Mouse (Mus musculus): ENCODE results near the gene Mbnl2. TPM values are rescaled to one million over a fixed set of nuclear protein-coding genes. Genes with fewer than 3 reads are reported as not detected.
A peak's percentile ranks its signal among the peaks of the same experiment; 100 is the strongest.

Mbnl2 gene
- total RNA-seq, 2 experiments from 2014 or later = 237 to 252 TPM

DNA sequence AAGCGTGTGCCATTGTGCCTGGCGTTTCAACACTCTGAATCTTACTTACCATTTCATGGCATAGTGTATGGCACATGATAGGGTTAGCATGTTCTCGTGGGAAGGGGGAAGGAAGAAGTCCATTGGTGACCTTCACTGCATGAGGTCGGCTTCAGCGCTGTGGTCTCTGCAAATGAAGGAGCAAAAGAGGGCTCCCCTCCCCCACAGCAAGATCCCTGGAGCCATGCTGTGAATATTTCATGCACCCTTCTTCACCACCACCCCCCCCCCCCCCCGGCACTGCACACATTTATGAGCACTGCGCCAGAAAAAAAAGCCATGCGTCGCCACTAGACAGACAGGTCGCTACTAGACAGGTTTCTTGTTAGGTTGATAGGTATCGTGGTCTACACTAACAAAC, 95.2 kb downstream of the Mbnl2 start:
- intact Hi-C loops (cut with DNase I) = no loop called here
- DNase-seq = no peak

DNA sequence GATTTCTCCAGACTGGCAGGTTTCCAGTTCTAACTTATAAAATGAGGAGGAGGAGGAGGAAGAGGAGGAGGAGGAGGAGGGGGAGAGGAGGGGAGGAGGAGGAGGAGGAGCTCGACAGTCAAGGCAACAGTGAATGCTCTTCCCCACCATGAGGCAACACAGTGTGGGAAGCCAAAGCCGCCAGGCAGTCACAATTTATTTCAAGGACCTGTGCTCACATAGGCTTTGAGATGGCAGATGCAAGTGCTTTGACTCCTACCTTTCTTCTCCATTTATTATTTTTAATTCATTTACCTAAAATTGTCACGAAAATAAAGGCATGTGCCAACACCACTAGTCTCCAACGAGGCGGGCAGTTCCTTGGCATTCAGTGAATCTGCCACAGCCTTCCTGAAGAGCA, 95.7 kb downstream of the Mbnl2 start:
- intact Hi-C loops (cut with DNase I) = no loop called here
- no peak for DNase-seq

DNA sequence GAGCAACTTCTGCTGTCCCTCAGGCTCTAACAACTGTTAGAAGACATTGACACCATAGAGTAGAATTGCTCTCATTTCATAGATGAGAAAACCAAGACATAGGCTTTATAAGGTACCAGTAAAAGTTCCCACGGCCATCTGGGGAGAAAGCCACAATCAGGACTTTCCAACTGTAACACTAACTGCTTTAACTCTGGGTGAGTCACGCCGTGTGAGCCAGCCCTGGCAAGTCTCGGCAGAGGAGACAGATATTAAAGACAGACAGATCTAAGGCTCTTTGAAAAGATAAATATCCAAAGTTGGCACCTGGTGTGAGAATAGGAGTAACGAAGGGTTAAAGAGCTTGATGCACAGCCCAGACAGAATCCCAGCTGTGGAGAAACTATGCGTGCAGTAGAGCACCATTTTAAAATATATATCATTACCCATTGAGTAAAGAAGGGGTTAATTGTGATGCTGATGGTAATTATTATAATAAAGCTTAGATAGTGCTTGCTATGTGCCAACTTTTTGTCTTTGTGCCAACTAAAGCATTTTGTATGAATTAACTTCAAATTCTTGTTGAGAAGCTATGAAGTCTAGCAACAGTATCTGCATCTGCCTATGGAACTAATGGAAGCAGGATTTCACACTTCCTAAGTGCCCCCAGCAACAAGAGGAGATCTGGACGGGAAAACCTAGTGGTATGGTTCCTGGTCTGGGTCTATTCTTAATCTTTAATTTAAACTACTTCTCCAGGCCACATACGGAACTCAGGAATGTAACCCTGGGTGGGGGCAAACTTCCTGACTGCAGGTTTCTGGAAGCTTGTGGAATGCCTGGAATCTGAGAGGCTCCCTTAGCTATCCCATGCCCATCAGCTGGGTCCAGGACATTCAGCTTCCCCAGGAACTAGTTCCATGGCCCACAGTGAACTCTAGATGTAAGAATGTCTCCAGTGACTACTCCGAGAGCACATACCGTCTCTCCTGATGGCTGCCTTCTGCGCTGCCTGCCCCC, 97.9 kb downstream of the Mbnl2 start:
- intact Hi-C loops (cut with DNase I) = no loop called here
- DNase-seq = no peak

DNA sequence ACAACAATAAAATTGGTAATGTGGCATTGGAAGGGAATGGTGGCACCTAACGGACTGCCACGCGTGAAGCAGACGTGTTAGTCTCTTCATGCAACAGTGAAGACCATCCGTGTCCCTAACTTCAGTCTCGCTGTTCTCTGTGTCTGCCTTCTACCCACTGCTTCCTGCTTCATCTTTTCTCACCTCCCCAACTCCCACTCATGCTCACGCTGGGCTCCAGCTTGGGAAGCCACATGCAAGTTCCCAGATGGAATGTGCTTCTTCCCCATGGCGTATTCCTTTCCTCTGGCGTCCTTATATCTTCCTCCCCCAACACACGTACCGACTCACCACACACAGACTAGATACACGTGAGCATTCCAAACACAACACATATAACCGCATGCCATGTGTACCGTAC, 99.3 kb downstream of the Mbnl2 start:
- intact Hi-C loops (cut with DNase I) = no loop called here
- DNase-seq = no peak

DNA sequence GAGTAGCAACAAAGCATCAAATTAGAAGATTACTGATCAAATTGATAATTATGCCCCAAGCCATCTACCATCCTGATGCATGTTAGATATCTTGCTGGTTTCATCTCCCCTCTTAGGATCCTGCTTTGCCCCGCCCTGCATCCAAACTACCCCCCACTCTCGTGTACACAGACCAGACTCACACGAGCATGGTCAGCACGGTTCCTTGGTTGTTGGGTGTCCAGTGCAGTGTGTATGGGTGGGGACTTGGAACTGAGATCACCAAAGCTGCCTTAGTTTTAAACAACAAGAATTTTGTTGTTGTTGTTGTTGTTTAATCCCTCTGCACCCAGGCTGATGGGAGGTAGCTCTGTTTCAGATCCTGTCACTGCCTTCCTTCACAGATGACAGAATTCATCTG, 101.7 kb downstream of the Mbnl2 start:
- intact Hi-C loops (cut with DNase I) = no loop called here
- no peak for DNase-seq

DNA sequence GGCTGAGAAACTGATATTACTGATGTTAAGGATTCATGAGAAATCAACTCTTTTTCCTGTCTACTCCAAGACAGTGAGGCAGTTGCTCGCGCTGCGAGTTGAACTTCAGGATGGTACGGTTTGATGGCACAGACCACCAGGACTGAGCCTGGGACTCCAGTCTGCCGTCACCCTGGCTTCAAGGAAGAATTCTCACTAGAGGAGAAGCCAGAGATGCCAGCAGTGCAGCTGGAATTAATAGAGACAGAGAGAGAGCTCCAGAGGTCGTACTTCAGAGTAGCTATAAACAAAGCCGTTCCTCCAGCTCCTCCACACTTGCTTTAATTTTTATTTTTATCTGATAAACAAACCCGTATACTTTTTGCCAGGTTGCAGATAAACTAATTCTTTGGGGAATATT, 102.5 kb downstream of the Mbnl2 start:
- intact Hi-C loops (cut with DNase I) = no loop called here

DNA sequence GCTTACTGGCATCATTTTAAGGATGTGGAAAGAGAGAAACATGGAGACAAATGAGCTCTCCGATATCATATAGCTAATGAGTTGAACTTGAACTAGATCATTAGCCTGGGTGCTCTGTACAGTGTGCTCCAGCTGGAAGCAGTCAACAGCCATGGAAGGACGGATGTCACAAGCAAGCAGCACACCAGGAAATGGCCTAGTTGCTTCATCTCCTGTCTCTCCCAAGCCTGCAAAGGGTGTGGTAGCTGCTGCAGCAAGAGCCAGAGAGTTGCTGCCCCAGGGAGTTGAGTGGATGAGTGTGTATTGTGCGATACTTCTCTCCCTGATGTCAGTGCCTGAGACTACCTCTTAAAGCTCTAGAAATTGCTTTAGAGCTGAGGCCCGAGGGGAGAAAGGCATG, 104.2 kb downstream of the Mbnl2 start:
- intact Hi-C loops (cut with DNase I) = no loop called here
- peak; percentile 66 to 67 for DNase-seq

More for the DNA sequence above, 102.5 kb downstream of the Mbnl2 start:
- no peak for DNase-seq

DNA sequence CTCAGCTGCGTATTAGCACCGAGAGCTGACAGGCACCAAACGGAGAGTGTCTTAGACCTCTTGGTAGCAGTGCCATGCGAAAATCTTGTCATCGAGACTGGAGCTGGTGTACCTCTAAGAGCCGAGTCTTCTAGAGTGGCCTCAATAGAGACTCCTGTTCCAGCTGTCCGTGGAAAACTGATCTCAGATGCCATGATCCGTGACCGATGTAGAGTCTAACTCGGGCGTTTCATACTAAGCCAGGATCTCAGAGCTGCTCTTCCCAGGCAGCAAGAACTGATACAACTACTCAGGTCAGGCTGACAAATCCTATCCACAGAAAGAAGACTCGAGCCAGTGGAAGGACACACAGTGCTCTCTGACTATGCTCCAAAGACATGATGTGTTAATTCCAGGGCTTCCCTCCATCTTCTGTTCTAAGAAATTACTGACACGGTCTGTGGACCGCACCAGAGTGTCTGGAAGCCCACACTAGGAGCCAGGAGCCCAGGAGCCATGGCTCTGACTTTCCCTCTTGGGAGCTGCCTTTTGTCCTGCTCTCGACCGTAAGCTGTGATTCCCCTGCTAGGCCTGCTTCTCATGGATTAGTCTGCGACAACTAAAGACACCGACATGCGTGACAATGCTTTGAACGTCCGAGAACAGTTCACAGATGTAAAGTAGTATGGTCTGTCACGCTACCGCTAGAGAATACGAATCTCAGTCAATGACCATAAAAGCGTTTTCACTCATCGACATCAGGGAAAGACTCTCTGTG, 106.1 kb downstream of the Mbnl2 start:
- intact Hi-C loops (cut with DNase I) = no loop called here
- DNase-seq = no peak

DNA sequence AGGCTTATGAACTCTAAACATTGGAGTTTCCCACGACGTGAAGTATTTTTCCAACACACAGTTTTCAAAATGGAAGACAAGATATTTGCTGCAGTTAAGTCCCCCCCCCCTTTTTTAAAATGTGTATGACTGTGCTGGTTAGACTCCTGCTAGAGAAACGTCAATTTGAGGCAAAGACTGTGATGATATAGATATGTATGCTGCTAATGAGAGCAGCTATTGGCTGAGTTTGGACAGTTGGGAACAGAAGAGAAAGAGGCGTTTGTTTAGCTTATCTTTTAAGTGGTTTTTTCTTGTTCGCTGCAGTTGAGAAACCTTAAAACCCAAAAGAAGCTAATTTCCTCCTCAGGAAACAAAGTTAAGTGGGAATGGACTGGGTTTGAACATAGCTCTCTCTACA, 106.7 kb downstream of the Mbnl2 start:
- DNase-seq = no peak
- intact Hi-C loops (cut with DNase I) = no loop called here

DNA sequence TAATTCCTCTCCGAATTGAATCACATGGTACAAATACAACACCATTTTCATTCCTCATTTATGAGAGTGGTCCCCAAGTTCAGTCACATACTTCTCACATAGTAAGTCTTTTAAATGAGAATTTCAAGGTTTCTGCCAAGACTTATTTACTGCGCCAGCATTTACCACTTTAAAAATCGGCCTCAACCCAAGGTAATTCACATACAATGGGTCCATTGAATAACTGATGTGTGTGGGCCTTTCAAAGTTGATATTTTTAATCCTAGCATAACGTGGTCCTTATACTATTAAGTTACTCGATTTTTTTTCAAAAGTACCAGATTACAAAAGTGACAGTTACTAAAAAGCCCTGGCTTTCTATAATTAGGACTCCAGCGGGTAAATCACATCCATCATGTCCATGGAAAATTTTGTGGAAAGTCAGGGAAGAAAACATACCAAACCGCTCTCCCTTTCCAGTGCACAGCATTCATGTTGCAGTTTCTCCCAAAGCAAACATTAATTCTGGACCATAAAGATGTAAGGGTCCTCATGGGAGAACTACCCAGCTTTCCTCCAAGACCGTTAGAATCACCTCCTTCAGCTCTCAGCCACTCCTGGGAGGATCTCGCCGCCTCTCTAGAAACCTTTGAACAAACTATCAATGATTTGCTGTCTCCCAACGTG, 107.8 kb downstream of the Mbnl2 start:
- intact Hi-C loops (cut with DNase I) = no loop called here
- DNase-seq = no peak

DNA sequence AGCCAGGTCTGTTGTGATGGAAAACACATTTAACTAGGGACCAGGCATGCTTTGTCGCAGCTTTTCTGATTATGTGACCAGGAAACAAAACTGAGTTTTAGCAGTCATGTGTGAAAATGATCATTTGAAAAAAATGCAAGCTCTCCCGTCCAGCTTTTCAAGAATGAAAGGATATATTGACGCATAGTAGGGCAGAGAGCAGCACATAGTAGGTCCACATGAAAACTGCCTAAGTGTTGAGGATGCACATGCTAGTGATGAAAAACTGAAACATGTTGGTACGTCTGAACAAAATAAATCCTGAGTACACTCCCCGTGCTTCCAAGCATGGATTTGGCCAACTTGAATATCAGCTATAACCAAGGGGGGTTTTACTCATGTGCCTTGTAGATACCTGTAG, 109.1 kb downstream of the Mbnl2 start:
- DNase-seq = no peak
- intact Hi-C loops (cut with DNase I) = loop anchor here (5.0 kb wide), 1 partner anchor 37 kb away; no protein-coding TSS in a partner anchor

DNA sequence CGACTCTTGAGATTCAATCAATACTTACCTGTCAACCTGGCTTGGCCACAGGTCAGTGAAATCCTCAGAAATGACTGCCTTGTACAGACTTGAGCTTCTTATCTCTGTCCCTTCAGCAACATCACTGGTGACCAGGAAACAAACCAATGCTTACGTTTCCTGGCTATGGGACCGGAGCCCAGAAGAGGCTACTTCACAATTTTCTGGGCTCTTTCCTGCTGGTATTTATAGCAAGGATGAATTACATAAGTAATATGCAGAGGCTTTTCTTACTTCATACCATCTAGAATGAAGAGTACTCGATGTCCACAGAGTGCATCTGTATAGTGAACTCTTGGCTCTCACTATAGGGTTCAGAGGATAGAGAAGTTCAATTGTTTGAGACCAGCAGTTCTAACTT, 111.8 kb downstream of the Mbnl2 start:
- peak; percentile 34 to 43 for DNase-seq
- intact Hi-C loops (cut with DNase I) = loop anchor here (5.0 kb wide), 1 partner anchor 40 kb away; no protein-coding TSS in a partner anchor

DNA sequence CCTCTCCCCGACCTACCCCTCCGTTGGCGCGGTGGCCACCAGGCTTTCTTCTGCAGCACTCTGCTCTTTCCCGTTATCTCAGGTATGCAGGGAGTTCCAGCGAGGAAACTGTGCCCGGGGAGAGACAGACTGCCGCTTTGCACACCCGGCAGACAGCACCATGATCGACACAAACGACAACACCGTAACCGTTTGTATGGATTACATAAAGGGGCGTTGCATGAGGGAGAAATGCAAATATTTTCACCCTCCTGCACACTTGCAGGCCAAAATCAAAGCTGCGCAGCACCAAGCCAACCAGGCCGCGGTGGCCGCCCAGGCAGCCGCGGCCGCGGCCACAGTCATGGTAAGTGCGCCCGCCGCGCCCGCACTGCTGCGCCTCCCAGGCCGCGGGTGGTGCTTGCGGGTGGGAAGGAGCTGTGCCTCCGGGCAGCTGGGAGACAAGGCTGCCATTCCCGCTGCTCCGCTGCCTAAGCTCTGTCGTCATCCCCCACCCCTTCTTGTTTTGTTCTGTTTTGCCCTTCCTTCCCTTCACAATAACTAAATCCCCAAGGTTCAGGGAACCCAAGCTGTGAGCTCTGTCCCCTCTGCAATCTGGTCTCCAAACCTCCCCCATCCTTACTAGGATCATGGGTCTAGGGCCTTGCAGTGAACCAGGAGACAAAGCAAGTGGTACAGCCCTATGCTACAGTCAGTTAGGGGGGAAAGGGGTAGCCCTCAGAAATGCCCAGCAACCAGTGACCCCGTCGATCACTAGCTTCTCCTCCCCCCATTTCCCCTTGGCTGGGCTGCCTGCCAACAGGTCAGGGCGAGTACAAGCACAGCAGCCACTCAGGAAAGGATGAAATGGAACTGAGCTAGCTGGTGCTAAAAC, 113.6 kb downstream of the Mbnl2 start:
- intact Hi-C loops (cut with DNase I) = loop anchor here (5.0 kb wide), 1 partner anchor 42 kb away; no protein-coding TSS in a partner anchor

DNA sequence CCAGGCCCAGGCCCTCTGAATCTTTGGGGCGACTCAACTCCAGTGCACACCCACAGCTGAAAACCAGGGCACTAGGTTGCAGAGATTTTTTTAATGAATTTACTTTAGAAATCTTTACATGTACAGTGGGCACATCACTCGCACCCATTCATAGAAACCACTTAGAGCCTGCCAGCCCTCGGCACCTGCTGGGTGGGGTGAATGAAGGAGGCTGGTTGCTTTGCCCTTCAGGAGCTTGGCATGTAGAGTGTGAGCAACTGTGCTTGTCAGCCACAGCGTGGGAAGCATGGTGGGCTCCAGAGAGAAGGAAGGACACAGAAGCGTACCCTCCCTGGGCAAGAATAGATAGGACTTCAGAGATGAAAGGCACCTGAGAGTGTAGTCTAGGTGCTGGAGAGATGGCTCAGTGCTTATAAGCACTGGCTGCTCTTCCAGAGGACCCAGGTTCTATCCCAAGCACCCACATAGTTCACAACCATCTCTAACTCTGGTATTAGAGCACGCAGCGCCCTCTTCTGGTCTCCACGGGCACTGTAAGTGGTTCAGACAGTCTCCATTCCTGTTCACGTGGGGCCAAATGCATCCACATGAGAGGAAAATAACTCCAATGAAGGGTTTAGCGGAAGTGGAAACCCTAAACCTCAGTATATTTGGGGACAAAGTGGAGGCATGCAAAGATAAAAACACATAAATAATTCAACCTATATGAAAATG, 114.9 kb downstream of the Mbnl2 start:
- no peak for DNase-seq
- intact Hi-C loops (cut with DNase I) = no loop called here

More for the DNA sequence above, 113.6 kb downstream of the Mbnl2 start:
- DNase-seq = peak in 1 of 2 experiments; percentile 47

DNA sequence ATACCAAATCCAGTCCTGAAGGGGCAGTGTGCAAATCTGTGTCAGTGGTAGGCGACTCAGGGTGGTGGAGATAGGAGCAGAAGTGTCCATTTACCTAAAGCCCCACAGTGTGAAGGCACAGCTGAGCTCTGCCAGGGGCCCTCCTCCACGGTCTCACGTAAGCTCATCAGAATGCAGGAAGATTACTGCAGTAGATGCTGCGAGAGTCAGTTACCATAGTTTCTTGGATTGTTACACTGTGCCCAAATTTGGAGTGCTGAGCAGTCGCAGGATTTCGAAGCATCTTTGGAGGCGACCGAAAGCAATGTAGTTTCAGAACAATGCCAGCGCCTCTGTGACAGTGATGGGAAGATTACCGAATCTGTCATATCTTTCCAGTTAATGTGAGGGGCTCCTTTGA, 116.2 kb downstream of the Mbnl2 start:
- intact Hi-C loops (cut with DNase I) = no loop called here

DNA sequence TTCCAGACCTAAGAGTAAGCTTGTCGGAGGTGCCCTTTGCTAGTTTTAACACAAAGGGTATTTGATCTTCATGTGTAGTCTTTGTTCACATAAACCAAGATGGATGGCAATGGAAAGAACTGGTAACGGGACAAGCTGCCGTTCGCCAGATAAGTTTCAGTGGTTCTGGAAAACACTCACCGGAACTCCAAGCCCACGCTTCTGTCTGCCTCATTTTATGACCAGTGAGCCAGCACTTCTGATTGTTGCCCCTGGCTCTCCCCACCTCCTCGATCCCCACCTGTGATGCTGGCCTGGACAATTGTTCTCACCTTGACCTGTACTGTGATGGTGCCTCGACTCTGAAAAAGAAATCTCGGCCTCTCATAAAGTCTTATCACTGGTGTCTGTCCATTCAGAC, 117.0 kb downstream of the Mbnl2 start:
- DNase-seq = no peak
- intact Hi-C loops (cut with DNase I) = no loop called here

More for the DNA sequence above, 116.2 kb downstream of the Mbnl2 start:
- DNase-seq = no peak

DNA sequence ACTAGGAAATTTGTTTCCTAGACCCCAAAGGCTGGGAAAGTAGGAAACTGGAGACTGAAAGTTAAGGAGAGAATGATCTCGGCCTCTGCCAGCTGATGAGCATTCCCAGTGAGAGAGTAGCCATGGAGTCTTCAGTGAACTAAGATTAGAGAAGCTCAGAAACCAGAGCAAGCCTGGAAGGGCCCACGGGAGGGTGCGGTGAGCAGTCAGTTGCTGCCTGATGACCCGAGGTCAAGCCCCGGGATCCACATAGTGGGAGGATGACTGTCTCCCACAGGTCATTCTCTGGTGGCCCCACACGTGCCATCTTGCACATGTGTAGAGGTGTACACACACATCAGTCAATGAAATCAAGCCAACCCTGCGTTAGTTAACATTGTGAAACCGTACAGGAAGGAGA, 118.0 kb downstream of the Mbnl2 start:
- DNase-seq = no peak
- intact Hi-C loops (cut with DNase I) = no loop called here

DNA sequence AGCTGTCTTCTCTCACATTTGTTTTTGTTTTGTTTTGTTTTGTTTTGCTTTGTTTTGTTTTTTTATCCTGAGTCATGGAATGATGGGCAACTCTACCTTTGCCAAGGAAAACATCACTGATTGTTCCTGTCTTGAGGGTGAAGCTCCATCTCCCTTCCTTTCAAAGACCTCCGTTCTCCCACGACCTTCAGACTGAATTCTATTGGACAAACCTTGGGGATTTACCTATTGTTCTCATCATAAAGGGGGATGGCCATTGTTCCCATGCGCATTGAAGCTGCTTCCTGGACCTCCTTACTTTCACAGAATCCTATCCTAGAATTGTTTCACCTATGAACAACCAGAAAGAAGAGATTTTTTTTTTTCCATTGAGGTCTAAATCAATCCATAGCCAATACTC, 118.7 kb downstream of the Mbnl2 start:
- intact Hi-C loops (cut with DNase I) = no loop called here
- DNase-seq = no peak

DNA sequence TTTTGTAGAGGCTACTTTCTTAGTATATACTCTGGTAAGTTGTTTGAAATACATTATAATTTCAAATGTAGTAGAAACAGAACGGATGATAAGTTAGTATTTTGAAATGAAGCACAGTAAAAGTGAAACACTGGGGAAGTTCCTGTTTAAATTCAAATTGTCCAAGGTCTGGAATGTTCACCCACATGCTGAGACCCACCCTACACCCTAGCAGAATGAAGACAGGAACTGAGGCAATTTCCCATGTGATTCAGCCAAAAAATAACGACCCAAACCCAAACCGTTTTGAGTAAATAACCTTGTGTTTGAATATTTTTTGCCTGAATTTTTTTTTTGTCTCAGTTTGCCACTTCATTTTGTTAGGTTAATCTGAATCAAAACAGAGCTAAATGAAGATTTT, 119.4 kb downstream of the Mbnl2 start:
- intact Hi-C loops (cut with DNase I) = no loop called here
- DNase-seq = no peak

All from heart, postnatal 14 days (tissue).